Mouse (Mus musculus): ENCODE data around the gene Tox3. TPM values are rescaled to one million over a fixed set of nuclear protein-coding genes. Genes with fewer than 3 reads are reported as not detected.
A peak's percentile ranks its signal among the peaks of the same experiment; 100 is the strongest.

The Tox3 gene
- polyA plus RNA-seq, 1 experiment from 2014 or later: 2.0 TPM

- WGBS: 34% methylated on average over 13 of the region's 13 CpGs
- Histone ChIP-seq H3K36me3 (ENCODE audit: control insufficient read depth, insufficient read depth, low read length) (no peaks in the 10 kb centered on the region), H3K9me3 (ENCODE audit: control insufficient read depth, low read length) (no peaks in the 10 kb centered on the region), H3K9ac (ENCODE audit: low read depth, low read length) (0 out of 2 replicates have a peak overlapping the region, but pooled peaks have one; percentile 83), H3K4me2 (ENCODE audit: low read depth, low read length) (peak overlapping the region; percentile 94), H3K27me3 (replicated peaks; ENCODE audit: control insufficient read depth, insufficient read depth, low read length) (no peaks in the 10 kb centered on the region), H3K27ac (ENCODE audit: low read length) (no peak overlapping the region), H3K4me3 (ENCODE audit: low read length) (peak overlapping the region; percentile 73), H3K4me1 (ENCODE audit: control insufficient read depth, insufficient read depth, low read length) (peaks cover 9% of the 10 kb centered on the region)
- ATAC-seq: no peak
Measured at GRCm38 (mm10) chr8:90346138-90346879, 1.8 kb downstream of the Tox3 start.

- Histone ChIP-seq H3K4me1 (ENCODE audit: control insufficient read depth, insufficient read depth, low read length) (no peaks in the 10 kb centered on the region), H3K27ac (ENCODE audit: low read length) (no peak overlapping the region), H3K27me3 (replicated peaks; ENCODE audit: control insufficient read depth, insufficient read depth, low read length) (no peaks in the 10 kb centered on the region), H3K4me3 (ENCODE audit: low read length) (no peak overlapping the region), H3K4me2 (ENCODE audit: low read depth, low read length) (no peak overlapping the region), H3K9ac (ENCODE audit: low read depth, low read length) (no peak overlapping the region), H3K9me3 (ENCODE audit: control insufficient read depth, low read length) (no peaks in the 10 kb centered on the region), H3K36me3 (ENCODE audit: control insufficient read depth, insufficient read depth, low read length) (no peaks in the 10 kb centered on the region)
- no peak for ATAC-seq
- WGBS: 73% methylated on average over 7 of the region's 7 CpGs
Measured at GRCm38 (mm10) chr8:90330377-90331285, 17.5 kb downstream of the Tox3 start.

- Histone ChIP-seq H3K9ac (ENCODE audit: low read depth, low read length) (no peak overlapping the region), H3K36me3 (ENCODE audit: control insufficient read depth, insufficient read depth, low read length) (no peaks in the 10 kb centered on the region), H3K27ac (ENCODE audit: low read length) (no peak overlapping the region), H3K4me2 (ENCODE audit: low read depth, low read length) (no peak overlapping the region), H3K9me3 (ENCODE audit: control insufficient read depth, low read length) (no peaks in the 10 kb centered on the region), H3K27me3 (replicated peaks; ENCODE audit: control insufficient read depth, insufficient read depth, low read length) (no peaks in the 10 kb centered on the region), H3K4me3 (ENCODE audit: low read length) (no peak overlapping the region), H3K4me1 (ENCODE audit: control insufficient read depth, insufficient read depth, low read length) (no peaks in the 10 kb centered on the region)
- WGBS: 28% methylated on average over 4 of the region's 4 CpGs
- no peak for ATAC-seq
Measured at GRCm38 (mm10) chr8:90323824-90324223, 24.3 kb downstream of the Tox3 start.

GRCm38 (mm10) chr8:90322701-90323439 lies 25.3 kb downstream of the Tox3 start:
- ATAC-seq: no peak
- 78% methylated on average over 8 of the region's 8 CpGs for WGBS
- H3K9me3 ChIP-seq (ENCODE audit: control insufficient read depth, low read length): no peaks in the 10 kb centered on the region

GRCm38 (mm10) chr8:90321255-90321654 lies 26.9 kb downstream of the Tox3 start:
- ATAC-seq: no peak
- Histone ChIP-seq H3K4me2 (ENCODE audit: low read depth, low read length) (no peak overlapping the region), H3K4me3 (ENCODE audit: low read length) (no peak overlapping the region), H3K4me1 (ENCODE audit: control insufficient read depth, insufficient read depth, low read length) (no peaks in the 10 kb centered on the region), H3K36me3 (ENCODE audit: control insufficient read depth, insufficient read depth, low read length) (no peaks in the 10 kb centered on the region), H3K9me3 (ENCODE audit: control insufficient read depth, low read length) (no peaks in the 10 kb centered on the region), H3K27me3 (replicated peaks; ENCODE audit: control insufficient read depth, insufficient read depth, low read length) (no peaks in the 10 kb centered on the region), H3K27ac (ENCODE audit: low read length) (no peak overlapping the region), H3K9ac (ENCODE audit: low read depth, low read length) (no peak overlapping the region)
- WGBS: 96% methylated on average over 1 of the region's 1 CpGs

More at GRCm38 (mm10) chr8:90322701-90323439, 25.3 kb downstream of the Tox3 start:
- no peak overlapping the region for H3K27ac ChIP-seq (ENCODE audit: low read length)
- H3K4me2 ChIP-seq (ENCODE audit: low read depth, low read length): no peak overlapping the region
- H3K4me1 ChIP-seq (ENCODE audit: control insufficient read depth, insufficient read depth, low read length): no peaks in the 10 kb centered on the region
- no peaks in the 10 kb centered on the region for H3K27me3 ChIP-seq (replicated peaks; ENCODE audit: control insufficient read depth, insufficient read depth, low read length)
- no peak overlapping the region for H3K9ac ChIP-seq (ENCODE audit: low read depth, low read length)
- H3K4me3 ChIP-seq (ENCODE audit: low read length): no peak overlapping the region
- H3K36me3 ChIP-seq (ENCODE audit: control insufficient read depth, insufficient read depth, low read length): no peaks in the 10 kb centered on the region

- WGBS: 76% methylated on average over 7 of the region's 7 CpGs
- H3K9me3 ChIP-seq (ENCODE audit: control insufficient read depth, low read length): no peaks in the 10 kb centered on the region
- no peak overlapping the region for H3K4me3 ChIP-seq (ENCODE audit: low read length)
- H3K4me2 ChIP-seq (ENCODE audit: low read depth, low read length): no peak overlapping the region
- no peak overlapping the region for H3K9ac ChIP-seq (ENCODE audit: low read depth, low read length)
- no peak for ATAC-seq
- H3K36me3 ChIP-seq (ENCODE audit: control insufficient read depth, insufficient read depth, low read length): no peaks in the 10 kb centered on the region
- no peaks in the 10 kb centered on the region for H3K4me1 ChIP-seq (ENCODE audit: control insufficient read depth, insufficient read depth, low read length)
- H3K27me3 ChIP-seq (replicated peaks; ENCODE audit: control insufficient read depth, insufficient read depth, low read length): no peaks in the 10 kb centered on the region
- no peak overlapping the region for H3K27ac ChIP-seq (ENCODE audit: low read length)
Measured at GRCm38 (mm10) chr8:90314312-90314711, 33.8 kb downstream of the Tox3 start.

GRCm38 (mm10) chr8:90302951-90303350 lies 45.2 kb downstream of the Tox3 start:
- Histone ChIP-seq H3K9me3 (ENCODE audit: control insufficient read depth, low read length) (no peaks in the 10 kb centered on the region), H3K27ac (ENCODE audit: low read length) (no peak overlapping the region), H3K4me3 (ENCODE audit: low read length) (no peak overlapping the region), H3K27me3 (replicated peaks; ENCODE audit: control insufficient read depth, insufficient read depth, low read length) (no peaks in the 10 kb centered on the region), H3K4me2 (ENCODE audit: low read depth, low read length) (no peak overlapping the region), H3K36me3 (ENCODE audit: control insufficient read depth, insufficient read depth, low read length) (no peaks in the 10 kb centered on the region), H3K4me1 (ENCODE audit: control insufficient read depth, insufficient read depth, low read length) (peaks cover 7% of the 10 kb centered on the region; the same call in 1 of the 2 replicates), H3K9ac (ENCODE audit: low read depth, low read length) (no peak overlapping the region)
- 44% methylated on average over 12 of the region's 12 CpGs for WGBS
- ATAC-seq: peak; percentile 70

GRCm38 (mm10) chr8:90302252-90302651 lies 45.9 kb downstream of the Tox3 start:
- Histone ChIP-seq H3K27me3 (replicated peaks; ENCODE audit: control insufficient read depth, insufficient read depth, low read length) (no peaks in the 10 kb centered on the region), H3K4me3 (ENCODE audit: low read length) (no peak overlapping the region), H3K27ac (ENCODE audit: low read length) (0 out of 2 replicates have a peak overlapping the region, but pooled peaks have one; percentile 21), H3K4me1 (ENCODE audit: control insufficient read depth, insufficient read depth, low read length) (peaks cover 7% of the 10 kb centered on the region; the same call in 1 of the 2 replicates), H3K9ac (ENCODE audit: low read depth, low read length) (no peak overlapping the region), H3K4me2 (ENCODE audit: low read depth, low read length) (no peak overlapping the region), H3K9me3 (ENCODE audit: control insufficient read depth, low read length) (no peaks in the 10 kb centered on the region), H3K36me3 (ENCODE audit: control insufficient read depth, insufficient read depth, low read length) (no peaks in the 10 kb centered on the region)
- ATAC-seq: peak; percentile 92
- WGBS: 37% methylated on average over 5 of the region's 5 CpGs

GRCm38 (mm10) chr8:90301543-90301942 lies 46.6 kb downstream of the Tox3 start:
- Histone ChIP-seq H3K27ac (ENCODE audit: low read length) (no peak overlapping the region), H3K27me3 (replicated peaks; ENCODE audit: control insufficient read depth, insufficient read depth, low read length) (no peaks in the 10 kb centered on the region), H3K4me1 (ENCODE audit: control insufficient read depth, insufficient read depth, low read length) (peaks cover 7% of the 10 kb centered on the region; the same call in 1 of the 2 replicates), H3K4me3 (ENCODE audit: low read length) (no peak overlapping the region), H3K9ac (ENCODE audit: low read depth, low read length) (no peak overlapping the region), H3K36me3 (ENCODE audit: control insufficient read depth, insufficient read depth, low read length) (no peaks in the 10 kb centered on the region), H3K4me2 (ENCODE audit: low read depth, low read length) (no peak overlapping the region), H3K9me3 (ENCODE audit: control insufficient read depth, low read length) (no peaks in the 10 kb centered on the region)
- no peak for ATAC-seq
- 33% methylated on average over 5 of the region's 5 CpGs for WGBS

Measured in intestine, embryonic 16.5 days (tissue).